Mouse (Mus musculus): ENCODE measurements around the gene Hmcn2.

The Hmcn2 gene

DNA sequence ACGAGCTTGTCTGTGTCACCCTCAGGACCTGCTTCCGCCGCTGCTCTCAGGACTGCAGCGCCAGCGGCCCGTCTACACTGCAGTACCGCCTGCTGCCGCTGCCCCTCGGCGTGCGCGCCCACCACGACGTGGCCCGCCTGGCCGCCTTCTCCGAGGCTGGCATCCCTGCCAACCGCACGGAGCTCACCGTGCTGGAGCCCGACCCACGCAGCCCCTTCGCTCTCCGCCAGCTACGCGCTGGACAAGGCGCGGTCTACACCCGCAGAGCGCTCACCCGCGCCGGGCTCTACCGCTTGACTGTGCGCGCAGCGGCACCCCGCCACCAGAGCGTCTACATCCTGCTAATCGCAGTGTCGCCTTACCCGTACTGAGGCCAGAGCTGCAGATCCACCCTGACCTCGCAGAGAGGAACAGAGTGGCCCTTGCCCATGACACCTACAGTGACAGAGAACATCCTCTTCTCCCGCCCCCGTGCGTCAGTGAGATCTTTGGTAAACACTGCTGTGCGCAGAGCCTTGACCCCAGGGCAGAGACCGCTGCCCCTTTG is 145.9 kb downstream of the Hmcn2 start:
- peak; percentile 81 for DNase-seq

DNA sequence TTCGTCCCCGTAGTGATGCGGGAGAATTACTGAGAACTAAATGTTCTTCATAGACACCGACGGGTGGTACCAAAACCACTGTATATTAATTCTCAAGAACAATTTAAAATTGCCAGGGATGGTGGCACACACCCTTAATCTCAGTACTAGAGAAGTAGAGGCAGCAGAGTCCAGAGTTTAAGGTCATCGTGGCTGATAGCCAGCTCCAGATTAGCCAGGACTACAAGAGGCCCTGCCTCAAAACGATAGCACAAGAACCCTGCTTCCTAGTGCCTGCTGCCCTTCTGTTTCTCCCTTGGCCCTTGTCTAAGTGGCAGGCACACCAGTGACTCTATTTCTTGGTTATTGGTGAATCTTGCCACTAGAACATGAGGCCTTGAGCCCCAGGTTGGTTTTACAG is 146.7 kb downstream of the Hmcn2 start:
- DNase-seq, result no peak

DNA sequence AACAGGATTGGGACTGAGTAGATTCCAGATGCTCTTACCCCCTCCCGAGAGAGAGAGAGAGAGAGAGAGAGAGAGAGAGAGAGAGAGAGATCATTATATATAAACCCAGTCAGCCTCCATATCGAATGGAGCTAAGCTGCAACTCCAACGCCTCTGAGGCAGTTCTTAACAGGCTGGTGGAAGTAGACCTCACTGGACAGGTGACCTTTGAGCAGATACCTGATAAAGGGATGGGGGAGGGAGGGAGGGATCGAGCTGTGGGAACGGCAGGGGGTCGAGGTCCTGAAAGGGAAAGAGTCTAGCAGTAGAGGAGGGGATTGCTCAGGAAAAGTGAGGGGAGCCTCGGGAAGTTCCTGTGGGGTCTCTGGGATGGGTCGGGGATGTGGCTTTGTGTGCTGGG is 147.8 kb downstream of the Hmcn2 start:
- DNase-seq, result no peak

DNA sequence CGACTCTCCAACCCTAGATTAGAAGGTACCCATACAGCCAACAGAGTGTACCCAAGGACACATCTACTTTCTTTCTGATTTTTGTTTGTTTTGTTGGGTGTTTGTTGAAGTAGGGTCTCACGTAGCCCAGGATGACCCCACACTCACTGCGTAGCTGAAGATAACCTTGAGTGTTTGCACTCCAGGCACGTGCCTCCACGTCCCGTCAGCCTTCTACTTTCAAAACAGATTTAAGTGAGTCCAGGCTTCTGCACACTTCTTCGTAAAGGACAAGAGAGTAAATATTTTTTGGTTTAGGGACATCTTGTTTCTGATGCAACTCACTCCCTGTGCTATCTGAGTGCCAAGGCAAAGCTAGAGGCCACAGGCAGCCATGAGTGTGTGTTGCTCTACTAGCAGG is 149.0 kb downstream of the Hmcn2 start:
- no peak for DNase-seq

DNA sequence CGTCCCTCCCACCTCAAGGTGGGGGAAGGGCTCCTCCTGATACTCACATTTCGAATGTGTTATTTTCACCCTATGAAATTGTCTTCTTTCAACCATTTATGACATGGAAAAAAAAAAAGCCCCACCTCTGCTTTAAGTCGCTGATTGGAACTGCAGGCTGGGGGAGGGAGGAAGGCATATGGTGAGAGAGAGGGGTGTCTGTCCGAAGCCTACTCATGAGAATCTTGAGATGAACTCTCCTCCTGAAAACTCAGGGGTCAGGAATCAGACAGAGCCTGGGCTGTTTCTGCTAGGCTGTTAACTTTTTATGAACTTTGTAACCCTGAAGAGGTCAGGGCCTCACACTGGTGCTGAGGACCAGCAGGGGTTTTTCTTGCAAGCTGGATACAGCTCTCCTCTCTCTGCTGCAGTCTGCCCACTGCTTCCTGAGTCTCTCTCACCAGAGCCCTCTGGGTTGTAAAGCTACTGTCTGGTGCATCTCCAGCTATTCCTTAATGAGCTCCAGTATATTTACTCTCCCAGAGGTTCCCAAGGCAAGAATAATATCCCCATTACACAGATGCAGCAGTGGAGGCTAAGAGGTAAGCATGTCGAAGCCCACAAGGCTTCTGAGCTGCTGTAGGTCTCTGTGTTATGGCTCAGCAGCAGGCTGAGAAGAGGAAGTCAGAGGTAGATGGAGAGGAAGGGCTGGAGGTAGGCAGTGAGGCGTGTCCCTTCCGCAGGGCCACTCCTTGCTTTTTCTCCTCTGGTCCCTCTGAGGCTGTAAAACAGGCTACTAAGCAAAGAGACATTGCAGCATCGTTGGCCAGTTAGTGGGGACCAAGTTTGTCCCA is 149.7 kb downstream of the Hmcn2 start:
- no peak for DNase-seq

DNA sequence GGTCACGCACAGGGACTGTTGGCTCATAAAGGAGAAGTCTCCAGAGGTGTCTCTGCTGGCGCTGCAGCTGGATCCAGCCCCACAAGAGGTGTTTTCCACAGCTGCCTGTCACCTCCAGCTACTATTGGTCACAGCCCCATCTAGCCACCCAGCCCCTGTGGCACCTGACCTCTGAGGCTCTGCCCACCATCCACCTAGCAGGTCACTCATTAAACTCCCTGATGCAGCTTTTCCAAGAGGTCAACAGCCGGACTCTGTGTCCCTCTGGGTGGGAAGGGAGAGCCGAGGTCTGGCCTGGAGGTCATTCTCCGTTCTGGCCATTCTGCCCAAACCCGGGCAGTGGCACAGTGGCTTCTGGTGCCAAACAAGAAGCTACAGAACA is 150.3 kb downstream of the Hmcn2 start:
- no peak for DNase-seq

DNA sequence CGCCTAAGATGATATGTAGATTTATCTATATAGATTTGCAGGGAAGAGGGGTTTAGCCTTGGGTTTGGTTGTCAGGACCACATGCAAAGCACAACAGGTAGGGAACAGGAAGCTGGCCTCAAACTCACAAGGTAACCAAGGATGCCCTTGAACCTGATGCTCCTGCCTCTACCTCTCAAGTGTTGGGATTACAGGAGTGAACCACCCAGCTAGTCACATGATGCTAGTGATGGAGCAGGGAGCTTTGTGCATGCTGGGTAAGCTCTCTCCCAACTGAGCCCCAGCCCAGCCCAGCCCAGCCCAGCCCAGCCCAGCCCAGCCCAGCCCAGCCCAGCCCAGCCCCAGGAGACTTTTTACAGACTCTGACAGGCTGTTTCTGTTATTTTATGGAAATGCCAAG is 153.2 kb downstream of the Hmcn2 start:
- no peak for DNase-seq

DNA sequence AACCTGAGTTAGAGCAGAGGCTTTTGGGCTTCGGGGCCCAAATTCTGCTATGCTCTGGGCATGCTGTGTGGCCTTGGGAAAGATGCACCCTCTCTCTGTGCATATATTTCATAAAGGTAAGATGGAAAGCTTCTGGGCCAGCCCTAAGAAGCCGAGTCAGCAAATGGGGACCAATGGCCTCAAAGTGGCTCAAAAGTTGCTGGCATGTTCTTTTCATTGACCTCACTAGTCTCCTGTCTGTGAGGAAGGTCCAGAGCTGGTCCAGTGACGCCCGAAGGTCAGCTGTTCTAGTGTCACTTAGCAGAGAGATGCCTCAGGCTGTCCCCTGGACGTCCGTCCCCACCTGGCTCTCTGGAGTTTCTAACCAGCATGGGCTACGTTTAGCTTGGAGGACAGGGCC is 154.6 kb downstream of the Hmcn2 start:
- no peak for DNase-seq

DNA sequence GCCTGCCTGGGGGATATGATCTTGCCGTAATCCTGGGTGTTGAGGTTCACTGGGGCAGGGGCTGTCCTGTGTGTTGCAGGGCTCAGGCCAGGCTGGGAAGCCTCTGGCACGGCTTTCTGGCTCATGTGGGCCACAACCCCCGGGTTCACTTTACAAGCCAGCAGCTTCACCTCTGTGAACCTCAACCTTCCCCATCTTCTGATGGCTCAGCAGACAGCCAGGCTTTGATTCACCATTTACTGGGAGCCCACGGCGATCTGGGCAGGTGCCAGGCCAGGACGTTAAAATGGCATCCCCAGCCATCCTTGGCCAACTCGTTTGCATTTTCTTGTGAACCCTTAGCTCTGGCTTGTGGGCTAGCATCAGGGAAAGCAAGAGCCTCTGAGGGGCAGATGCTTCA is 155.3 kb downstream of the Hmcn2 start:
- no peak for DNase-seq

DNA sequence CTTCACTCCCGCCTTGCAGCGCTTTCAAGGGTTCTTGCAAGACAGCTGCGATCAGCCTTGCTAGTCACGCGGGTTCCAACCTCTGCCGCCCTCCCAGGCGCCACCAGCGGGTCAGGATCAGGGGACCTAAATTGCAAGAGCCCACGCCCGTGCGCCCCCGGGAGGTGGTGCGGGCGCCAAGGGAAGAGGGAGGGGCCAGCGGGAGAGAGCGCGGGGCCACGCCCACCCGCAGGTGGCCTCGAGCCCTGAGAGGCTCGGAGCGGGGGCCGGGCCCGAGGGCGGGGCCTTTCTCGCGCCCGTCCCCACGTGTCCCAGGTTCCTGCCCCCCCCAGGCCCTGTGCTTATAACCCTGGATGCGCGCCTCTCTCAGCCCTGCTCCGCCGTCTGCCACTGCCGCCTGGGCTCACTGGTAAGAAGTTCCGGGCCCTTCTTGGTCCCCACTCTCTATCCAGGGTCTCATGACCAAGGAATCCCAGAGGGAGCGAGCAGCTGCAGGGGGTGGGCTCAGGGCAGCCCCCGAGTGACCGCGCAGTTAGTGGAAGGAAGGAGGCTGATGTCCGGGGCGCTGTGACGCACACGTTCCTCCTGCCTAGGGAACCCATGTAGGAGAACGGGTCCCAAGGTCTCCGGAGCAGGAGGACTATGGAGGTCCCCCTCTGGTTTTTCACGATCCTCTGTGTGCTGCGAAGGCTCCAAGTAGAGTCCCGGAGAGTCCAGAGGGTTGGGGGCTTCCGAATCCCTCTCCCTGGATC is 155.9 kb downstream of the Hmcn2 start, which contains the start of gene Ass1:
Gene Ass1 (plus strand): TSS at position 277 of the 752 bp plus-strand sequence.
- peak; percentile 79 for DNase-seq

DNA sequence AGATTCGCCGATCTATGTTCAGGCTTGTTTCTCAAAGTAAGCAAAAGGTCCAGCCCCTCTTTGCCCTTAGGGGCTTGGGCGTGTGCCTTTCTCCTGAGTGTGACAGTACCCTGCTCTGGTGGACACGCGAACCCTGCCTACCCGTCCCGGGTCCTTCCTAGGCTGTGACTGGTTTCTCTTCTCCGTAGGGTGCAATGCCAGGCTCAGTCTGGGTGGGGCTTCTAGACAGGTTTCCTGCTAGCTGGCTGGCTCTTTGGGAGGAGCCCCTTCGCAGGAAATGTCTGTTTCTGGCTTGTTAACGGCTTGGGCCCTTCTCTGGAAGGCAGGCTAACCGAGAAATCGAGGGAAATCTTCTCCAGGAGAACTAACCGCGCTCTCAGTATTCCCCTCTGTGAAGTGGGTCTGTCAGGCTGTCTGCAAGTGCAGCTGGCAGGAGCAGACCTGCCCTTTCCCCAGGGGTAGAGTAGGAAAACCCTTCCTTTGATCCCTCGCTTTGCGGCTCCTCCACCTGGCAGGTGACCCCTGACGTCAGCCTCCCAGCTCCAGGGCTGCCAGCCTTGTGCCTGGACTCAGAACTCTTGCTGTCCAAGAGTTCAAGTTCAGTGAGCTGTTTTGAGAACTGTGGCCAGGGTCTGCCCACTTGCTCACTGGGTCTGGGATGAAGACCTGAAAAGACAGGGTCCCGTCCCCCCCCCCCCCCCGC is 156.6 kb downstream of the Hmcn2 start:
- DNase-seq, result no peak

DNA sequence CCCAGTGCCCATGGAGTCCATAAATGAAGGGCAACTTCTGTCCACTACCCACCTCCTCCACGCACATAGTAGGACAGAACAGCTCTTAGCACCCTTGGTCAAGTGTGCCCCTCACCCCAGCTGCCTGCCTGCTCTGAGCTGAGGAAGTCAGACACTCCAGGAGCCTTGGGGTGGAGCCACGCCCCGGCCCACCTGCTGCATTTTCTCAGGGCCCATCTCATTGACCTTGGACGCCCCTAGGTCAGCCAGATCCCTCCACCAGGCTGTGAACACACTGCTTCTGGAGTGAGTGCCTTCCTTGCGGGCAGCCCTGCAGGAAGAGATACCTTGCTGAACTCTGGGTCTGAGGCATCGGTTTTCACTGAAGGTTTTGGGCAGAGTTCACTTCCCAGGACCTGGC is 157.4 kb downstream of the Hmcn2 start:
- DNase-seq, result no peak

DNA sequence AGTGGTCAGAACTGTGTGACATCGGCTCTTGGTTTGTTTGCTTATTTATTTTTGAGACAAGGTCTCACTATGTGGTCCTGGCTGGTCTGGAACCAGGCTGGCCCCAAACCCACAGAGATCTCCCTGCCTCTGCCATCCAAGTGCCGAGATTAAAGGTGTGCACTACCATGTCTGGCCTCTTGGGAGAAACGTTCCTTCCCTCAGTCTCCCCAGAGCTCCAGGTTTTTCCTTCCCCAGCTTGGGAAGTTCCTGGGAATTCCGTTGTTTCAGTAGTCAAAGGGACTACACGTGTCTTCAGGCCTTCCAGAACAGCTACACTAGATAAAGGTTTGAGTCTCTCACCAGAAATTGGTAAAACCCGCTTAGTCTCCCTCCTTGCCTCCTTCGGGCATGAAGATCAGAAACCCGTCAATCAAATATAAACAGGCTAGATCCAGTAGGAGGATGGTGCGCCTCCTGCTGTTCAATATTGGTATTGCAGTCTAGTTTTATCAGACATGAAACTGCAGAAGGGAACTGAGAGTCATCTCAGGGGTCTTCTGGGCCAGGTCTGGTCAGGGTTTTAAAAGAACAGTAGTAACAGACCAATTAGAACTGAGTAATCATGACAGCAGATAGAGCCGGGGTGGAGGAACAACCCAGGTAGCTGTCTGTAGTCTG is 158.3 kb downstream of the Hmcn2 start:
- DNase-seq, result peak; percentile 66

DNA sequence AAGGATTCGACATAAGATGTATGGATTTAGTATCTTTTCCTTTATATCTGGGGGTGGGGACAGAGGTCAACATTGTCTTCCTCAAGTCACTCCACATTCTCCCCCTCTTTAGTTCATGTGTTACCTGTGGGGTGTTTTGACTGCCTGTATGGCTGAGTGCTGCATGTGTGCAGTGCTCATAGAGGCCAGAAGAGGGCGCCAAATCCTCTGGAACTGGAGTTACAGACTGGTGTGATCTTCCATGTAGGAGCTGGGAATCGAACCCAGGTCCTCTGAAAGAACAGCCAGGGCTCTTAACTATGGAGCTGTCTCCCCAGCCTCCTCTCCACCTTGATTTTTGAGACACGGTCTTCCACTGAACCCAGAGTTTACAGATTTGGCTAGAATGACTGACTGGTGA is 159.7 kb downstream of the Hmcn2 start:
- DNase-seq, result no peak

DNA sequence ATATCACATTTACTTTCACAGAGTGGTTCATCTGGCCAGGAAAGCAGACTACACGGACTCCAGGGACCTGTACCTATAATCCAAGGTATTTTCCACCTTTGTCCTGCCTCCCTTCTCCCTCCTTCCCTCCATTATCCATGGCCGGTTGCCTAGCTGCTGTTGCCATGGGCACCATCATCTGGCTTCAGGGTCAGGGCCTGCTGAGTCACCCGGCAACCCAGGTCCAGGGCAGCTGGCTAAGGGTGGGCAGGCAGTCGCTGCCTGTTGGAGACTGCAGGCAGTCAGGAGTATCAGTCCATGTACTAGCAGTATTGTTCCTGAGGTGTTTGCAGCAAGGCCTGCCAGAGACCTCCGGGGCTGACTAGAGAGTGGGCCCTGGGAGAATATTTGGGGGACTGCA is 160.5 kb downstream of the Hmcn2 start:
- DNase-seq, result no peak

DNA sequence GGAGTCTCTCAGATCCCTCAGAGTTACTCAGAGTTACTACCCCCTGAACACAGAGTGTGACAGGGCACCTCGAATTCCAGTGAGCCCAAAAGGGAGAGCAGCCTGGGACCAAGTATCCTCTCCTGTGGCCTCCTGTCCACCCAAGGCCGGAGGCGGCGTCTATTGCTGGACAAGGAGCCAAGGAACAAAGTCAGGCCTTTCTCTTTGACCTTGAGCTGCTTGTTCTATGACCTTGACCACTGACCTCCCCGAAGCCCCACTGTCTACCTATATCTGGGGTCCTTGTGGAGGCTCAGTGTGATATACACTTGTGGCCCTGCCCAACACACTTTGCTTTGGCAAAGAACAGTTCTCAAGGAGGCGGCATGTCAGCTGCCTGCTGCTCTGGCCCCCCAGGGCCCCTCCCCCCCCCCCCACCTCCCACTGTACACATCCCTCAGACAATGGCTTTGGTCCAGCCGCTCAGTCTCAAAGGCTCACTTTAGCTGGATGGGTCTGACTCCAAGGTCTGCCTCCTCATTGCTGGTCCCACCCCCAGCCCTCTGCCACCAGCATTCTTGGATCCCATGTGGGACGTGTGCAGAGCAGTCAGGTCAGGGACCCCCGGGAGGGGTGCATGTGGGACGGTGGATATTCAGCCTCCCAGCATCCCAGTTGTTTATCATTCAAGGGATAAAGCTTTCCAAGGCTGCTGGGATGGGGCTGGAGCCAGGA is 162.0 kb downstream of the Hmcn2 start:
- DNase-seq, result no peak

DNA sequence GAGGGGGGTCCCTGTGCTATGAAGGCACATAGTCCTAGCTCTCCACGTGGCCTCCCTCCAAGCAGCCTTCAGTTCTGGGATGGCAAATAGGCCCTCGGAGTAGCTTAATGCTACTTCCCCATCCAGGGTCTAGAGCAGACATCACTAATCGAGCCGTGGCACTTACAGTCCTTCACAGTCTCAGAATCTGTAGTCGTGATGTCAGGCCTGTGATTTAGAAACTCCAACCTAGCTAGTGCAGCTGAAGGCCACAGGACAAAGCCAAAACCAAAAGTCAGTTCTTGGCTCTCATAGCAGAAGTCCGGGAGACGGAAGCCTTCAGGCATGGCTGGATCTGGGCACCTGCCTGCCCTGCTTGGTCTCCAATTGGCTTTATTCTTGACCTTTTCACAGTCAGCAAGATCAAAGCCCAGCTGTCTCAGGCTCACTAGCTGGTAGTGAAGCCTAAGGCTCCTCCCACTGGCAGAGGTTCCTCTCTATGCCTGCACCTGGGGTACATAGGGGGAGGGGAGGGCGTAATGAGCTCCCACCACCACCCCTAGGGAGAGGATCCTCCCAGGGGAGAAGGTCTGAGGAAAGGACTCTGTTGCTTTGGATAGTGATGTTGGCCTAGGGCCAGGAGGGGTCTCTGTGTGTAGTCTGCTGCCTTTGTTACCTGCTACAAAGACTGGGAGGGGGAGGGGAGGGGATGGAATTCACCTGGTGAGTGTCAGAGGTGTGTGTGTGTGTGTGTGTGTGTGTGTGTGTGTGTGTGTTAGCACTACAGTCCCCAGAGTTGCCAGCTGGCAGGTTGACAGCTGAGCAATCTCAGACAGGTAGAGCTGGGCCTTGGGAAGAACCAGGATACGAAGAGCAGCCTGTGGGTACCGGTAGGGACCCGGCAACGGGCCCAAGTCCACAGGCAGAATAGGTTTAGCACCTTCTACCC is 163.3 kb downstream of the Hmcn2 start:
- no peak for DNase-seq

DNA sequence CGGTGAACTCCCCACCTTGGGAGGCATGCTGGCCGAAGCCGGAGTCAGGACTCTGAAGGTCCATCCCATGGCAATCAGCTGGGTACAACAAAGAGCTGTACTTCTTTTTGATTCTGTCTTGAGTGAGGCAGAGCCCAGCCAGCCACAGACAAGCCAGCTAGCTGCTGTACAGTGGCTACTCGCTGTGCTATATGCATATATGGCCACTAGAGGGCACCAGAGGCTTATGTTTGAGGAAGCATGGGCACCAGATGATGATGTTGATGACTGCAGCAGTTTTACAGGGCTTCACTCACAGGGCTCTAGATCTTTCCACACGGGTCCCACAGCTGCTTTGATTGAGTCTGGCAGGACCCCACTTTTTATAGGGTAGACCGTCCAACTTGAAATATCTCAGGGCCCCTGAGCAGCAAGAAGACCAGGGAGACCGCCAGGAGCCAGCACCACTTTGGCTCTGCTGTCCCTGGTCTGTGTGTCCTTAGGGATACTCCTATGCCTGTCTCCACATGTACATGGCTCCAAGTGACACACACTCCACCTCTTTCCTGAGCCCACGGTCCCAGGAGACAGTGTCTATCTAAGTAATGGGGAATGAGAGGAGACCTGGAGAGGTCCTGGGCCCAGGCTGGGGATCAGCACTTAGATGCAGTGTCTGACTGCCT is 168.8 kb downstream of the Hmcn2 start:
- peak; percentile 91 for DNase-seq

DNA sequence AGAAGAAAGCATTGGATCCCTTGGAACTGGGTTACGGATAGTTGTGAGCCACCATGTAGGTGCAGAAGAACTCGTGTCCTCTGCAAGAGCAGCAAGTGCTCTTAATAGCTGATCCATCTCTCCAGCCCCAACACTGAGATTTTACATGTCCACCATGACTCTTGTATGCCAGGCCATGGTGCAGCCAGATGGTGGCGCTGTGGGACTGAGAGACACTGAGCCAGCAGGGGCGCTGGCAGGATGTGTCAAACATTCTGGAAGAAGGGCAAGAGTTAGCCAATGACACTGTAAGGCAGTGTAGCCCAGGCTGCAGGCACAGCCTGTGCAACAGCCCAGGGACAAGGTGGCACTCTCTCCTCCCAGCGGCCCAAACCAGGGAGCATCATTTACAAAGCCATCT is 170.0 kb downstream of the Hmcn2 start:
- peak; percentile 90 for DNase-seq

DNA sequence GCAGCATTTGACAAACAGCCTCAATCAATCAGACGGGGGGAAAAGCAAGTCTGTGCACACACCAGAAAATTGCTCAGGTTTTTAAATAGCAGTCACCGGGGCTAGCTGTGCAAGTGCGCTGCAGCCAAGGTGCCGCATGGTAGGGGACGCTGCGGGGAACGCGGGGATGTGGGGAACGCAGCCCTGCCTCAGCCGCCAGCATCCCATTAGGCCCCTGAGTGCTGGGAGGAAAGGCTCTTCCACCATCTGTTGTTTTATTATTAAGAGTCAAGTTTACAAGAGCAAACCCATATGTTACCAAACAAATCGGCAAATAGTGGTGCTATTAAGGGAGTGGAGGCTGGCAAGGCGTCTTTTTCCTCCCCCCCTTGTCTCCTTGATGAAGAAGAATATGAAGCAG is 175.0 kb downstream of the Hmcn2 start:
- no peak for DNase-seq

DNA sequence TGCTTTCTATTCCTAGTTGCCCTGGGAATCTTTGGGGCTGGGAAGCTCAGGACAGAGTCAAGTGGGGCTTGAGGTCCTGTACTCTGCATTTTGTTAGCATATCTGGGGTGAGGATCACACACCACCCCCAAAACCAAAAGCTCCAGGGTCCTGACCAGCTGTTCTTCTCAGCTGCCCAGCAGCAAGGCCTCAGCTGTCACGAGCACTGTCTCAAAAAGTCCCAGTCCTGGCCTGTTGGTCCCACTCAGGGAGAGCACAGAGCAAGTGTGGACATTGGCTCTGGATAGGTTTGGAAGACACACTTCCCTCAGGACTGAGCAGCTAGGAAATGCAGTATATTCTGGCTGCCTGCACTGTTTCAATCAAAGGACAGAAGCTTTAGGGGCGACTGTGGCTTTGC is 176.3 kb downstream of the Hmcn2 start:
- no peak for DNase-seq
